Mouse (Mus musculus) v-Abl transformed pro-B cells (cell line): ENCODE results near the gene Tbc1d25.

ENCODE experiments used
- in situ Hi-C, 2 experiments: fragments of 400-800 bp; cut with MboI; formaldehyde crosslinking; loops; one replicate each; pipeline ENCODE4 v1.15.1; 2025; ENCODE audit not compliant: unreplicated experiment in 2 of 2

The Tbc1d25 gene

DNA sequence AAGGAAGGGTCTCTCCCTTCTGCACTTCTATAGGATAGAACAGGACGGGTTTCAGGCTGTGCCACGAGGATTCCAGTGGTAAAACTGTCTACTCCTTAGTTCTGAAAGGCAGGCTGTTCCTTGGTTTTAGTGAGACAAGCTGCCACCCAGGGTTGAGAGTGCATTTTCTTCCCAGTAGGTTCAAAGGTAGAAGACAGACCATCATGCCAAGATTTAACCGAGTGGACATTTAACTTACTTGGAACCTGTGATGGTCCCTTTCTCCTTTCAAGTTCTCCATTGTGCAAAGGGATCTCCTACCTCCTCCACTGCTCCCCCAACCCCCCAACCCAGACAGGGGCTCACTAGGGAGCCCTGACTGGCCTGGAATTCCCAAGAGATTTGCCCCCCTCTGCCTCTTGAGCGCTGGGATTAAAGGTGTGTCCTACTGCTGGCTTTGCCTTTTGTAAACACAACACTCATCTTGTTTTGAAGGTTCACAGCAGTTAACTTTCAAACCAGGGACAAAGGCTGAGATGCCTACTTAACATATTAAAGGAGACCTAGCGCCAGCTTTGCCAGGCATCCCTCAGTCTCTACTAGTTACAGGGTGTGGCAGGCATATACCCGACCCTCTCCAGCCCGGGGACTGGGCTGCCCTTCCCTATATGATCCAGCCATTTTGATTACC, 7.0 kb upstream of the Tbc1d25 start:
- in situ Hi-C loops = no loop called here

DNA sequence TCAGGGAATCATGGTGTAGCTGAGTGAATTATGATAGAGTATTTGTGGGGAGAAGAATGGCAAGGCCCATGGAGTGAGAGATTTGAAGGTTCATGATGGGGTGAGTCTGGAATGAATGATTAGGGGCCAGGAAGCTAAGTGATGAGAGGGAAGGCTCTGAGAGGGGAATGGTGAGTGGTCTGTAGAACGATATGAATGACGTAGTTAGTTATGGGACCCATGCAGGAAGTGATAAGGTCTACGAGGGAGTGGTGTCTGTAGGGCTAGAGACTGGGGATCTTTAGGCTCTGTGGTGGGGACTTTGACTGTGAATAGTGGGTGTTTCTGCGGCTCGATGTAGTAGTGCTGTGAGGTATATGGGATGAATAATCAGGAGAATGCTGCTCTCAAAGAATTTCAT, 3.7 kb upstream of the Tbc1d25 start:
- in situ Hi-C loops = no loop called here

DNA sequence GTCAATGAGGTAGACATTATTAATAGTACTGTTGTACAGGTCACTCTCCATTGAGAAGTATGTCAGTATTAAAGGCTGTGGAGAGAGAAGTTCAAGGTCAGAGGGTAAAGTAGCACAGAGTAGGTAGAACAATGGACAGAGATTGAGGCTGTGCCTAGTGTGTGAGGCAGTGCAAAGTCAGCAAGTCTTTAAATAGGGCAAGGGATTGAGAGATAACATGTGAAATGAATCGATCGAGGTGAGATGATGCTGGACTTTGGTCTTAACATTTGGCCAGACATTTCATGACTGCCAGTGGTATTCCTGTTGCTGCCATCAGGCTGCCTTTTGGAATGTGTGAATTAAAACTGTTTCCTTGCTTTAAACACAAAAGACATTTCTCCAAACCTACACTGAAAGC, 2.9 kb upstream of the Tbc1d25 start:
- in situ Hi-C loops = no loop called here

GRCm38 (mm10) chrX:8175169-8175503, 845 bp downstream of the Tbc1d25 start:
- in situ Hi-C loops = no loop called here

GRCm38 (mm10) chrX:8167716-8168647, 8.0 kb downstream of the Tbc1d25 start:
- in situ Hi-C loops = no loop called here

DNA sequence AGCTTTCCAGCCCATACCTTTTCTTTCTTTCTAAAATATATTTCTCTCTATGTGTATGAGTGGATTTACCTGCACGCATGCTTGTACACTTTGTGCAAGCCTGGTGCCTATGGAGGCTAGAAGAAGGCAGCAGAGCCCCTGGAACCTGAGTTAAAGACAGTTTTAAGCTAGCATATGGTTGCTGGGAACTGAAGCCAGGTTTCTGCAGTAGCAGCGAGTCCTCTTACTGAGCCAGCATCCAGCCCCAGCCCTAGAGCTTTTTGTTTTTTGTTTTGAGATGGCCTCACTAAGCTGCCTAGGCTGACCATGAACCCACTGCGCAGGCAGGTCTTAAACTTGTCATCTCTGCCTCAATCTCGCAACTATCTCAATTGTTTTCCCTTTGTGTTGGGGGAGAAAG, 11.5 kb downstream of the Tbc1d25 start:
- in situ Hi-C loops = no loop called here

GRCm38 (mm10) chrX:8163076-8163475, 12.9 kb downstream of the Tbc1d25 start:
- in situ Hi-C loops = no loop called here

DNA sequence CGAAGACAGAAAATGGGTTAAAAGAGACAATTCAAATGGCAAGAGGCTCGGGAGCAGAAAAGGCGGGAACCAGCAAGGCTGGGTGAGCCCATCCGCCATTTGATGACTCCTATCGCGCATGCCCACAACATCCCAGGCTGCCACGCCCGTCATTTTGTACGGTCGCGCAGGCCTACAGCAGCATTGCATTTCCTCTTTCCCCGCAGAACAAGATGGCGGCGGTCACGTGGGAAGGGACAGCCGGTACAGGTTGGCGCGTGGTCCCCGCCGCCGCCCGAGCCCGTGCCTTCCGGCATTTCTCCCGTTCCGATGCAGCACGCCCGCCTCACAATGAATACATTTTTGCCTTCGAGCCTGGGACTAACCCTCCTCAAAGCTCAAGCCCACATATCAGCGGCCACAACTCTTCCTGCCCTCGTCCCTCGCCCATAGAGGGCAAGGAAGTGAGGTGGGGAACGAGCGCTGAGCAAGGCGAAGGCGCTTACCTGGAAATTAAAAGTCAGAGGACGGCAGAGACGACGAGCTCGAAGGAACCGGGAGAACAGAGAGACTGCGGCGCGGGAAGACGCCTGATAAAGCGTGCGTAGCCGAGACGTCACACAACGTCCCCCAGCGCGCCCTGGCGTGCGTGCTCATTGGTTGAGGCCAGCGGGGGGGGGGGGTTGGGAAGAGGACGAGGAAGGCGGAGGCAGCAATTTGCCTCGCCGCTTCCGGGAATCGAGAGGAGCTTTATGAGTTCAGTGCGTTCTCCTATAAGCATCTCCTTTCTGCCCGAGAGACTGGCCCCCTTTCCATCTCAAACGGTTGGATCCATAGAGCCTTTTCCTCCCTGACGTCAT, 30.6 kb downstream of the Tbc1d25 start, which contains the start of gene Rbm3:
Gene Rbm3, minus strand, starts transcription at position 728 of the 839 bp plus-strand sequence.
- in situ Hi-C loops = no loop called here

GRCm38 (mm10) chrX:8143750-8144149, 32.2 kb downstream of the Tbc1d25 start:
- in situ Hi-C loops = no loop called here

GRCm38 (mm10) chrX:8142948-8143347, 33.0 kb downstream of the Tbc1d25 start:
- in situ Hi-C loops = no loop called here

- in situ Hi-C loops = no loop called here
Measured at GRCm38 (mm10) chrX:8141058-8141457, 34.9 kb downstream of the Tbc1d25 start.

DNA sequence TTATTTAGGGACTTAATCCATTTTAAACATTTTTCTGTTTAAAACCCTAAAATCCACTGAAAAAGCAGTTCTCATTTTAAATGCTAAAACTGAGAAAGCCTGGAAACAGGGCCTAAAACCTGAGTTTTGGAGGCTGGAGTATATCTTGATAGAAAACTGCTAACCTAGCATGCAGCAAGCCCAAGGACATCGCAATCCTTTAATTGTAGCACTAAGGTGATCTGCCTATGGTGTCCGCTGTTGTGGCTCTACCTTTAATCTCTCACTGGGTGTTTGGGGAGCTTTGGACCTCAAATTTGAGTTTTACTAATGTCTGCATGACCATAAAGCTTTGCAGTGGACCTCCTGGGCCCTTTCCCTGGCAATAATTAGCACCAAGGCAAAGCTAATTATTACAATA, 35.5 kb downstream of the Tbc1d25 start:
- in situ Hi-C loops = no loop called here

DNA sequence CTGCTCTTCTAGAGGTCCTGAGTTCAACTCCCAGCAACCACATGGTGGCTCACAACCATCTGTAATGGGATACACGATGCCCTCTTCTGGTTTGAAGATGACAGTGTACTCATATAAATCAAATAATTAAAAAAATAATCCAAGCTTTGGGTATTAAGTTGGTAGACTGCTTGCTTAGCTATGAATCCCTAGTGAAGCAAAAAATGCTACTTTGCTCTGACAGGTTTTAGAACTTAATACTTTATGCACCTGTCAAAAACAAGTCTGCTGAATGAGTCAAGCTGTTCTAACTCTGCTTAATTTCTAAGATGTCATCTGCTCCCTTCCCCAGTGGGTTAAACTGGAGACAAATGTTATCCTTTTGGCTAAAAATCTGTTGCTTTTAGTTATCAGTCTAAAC, 36.5 kb downstream of the Tbc1d25 start:
- in situ Hi-C loops = no loop called here

GRCm38 (mm10) chrX:8135886-8136285, 40.1 kb downstream of the Tbc1d25 start:
- in situ Hi-C loops = no loop called here

- in situ Hi-C loops = no loop called here
Measured at GRCm38 (mm10) chrX:8132017-8132976, 43.7 kb downstream of the Tbc1d25 start, which contains the start of gene Wdr13. TSS of gene Wdr13 (minus strand) at chrX:8132892.

GRCm38 (mm10) chrX:8131393-8131792, 44.6 kb downstream of the Tbc1d25 start:
- in situ Hi-C loops = no loop called here

- in situ Hi-C loops = no loop called here
Measured at GRCm38 (mm10) chrX:8125235-8125634, 50.7 kb downstream of the Tbc1d25 start.

DNA sequence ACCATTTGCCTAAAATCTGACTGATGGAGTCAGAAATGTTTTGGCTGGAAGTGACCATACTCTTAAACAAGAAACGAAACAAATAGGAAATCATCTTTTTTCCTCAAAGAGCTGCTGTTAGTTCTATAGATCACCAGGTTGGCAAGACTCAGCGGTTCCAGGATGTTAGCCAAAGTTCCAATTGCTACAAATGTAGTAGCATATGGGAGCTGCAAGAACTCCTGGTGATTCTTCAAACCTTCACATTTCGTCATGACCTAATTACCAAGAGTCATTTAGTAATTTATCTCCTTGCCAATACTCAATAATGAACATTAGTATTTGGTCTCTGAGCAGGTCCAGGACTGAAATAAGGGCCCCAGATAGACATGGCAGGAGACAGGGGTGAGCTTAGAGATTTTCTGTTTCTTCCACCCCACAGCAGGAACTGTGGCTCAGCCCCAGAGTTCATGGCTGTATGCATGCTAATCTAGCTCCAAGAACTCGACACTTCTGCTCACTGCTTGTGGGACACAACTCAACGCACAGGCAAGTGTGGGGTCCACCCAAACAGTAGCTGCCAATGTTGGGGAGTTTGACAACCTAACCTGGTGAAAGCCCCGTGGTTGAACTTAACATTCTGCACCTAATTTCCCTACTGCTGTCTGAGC, 52.0 kb downstream of the Tbc1d25 start:
- in situ Hi-C loops = loop anchor here in 1 of 2 experiments (25.0 kb wide), 1 partner anchor 212 kb away; the partner anchor contains the start of genes Gm10490, Gm10491 and Pcsk1n

GRCm38 (mm10) chrX:8117264-8117663, 58.7 kb downstream of the Tbc1d25 start:
- in situ Hi-C loops = loop anchor here in 1 of 2 experiments (25.0 kb wide), 1 partner anchor 205 kb away; the partner anchor contains the start of genes Gm10490, Gm10491 and Pcsk1n
